Mouse (Mus musculus): Measurements from ENCODE around the gene 1810043G02Rik.

DNA sequence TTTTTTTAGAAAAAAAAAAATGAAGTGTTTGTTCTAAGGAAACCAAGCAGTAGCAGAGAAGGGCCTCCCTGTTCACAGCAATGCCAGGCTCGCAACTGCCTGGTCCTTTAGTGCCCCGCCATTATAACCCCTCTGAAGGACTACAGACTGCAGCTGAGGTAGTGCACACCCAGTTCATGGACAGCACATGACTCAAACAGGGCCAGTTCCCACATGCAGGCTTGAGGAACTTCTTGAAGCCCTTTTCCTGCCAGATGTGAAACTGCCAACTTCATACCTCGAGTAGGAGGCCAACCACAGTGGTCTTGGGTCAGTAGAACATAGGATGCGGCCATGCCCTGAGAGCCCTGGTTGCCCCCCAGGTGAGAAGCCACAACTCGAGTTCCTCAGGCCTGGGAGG is 4.0 kb upstream of the 1810043G02Rik start:
- TF ChIP-seq POLR2A (IDR thresholded peaks at IDR 0.05; ENCODE audit: borderline replicate concordance, low read depth, low read length), result no peak
- TF ChIP-seq CTCF (IDR thresholded peaks at IDR 0.05; ENCODE audit: low read depth, low read length), result no peak

All from bone marrow macrophage, adult 2 months (primary cell).